Comparison of ENCODE assay signal across 9 mouse cellular contexts in the genomic region with DNA sequence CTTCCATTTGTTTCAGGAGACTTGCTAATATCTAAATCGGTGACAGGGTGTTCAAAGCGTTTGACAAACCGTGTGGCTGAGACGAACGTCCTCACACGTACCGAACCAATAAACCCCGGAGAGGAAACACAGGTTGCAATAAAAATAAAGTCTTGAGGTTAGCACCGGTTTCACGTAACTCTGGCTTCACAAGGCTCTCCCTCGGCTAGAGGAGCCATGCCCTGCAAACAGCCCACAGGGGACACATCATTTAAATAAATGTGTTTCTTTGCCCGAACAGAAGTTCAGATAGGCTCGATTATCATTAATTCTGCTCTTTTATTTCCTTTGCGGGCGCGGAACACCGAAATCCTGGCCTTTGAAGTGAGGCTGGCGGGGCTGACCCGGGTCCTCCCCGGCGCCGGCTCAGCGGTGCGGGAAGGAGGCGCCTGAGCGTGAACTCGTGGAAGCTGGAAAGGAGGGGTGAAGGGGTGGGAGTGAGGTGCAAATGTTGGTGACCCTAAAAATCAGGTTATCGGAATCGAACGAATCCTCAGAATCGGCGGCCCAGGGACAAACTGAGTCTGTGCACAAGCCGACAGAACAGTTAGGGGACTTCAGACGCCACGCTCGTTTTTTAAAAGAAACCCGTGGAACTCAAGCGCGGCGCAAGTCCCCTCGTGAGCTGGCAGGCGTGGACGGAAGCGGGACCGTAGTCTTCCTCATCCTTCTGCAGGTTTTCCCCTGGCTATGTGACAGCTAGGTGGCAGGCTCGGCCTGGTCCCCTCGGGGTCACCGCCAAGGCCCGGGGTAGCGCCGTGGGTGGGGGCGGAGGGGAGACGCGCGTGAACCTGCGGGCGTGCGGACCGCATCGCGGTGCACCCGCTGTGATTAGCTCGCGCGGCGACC. TPM values are rescaled to one million over a fixed set of nuclear protein-coding genes. Genes with fewer than 3 reads are reported as not detected.
A peak's percentile ranks its signal among the peaks of the same experiment; 100 is the strongest.
DNase-seq lines count a peak whose midpoint lies in the region; ATAC-seq and TF ChIP-seq lines count a peak whose summit lies in the region.
"Had no signal": no experiment of that assay in that cellular context is flagged by ENCODE, and none has a peak within 500 bp of the region (broad histone marks: within the 10 kb centered on the region; RNA-seq: fewer than 3 reads in every experiment).

No protein-coding gene starts in this region.

- peak; percentile 38 for TF ChIP-seq CTCF in stomach, postnatal 0 days (IDR thresholded peaks at IDR 0.05; ENCODE audit: low read depth)

- DNase-seq in adrenal gland, adult (ENCODE audit: inconsistent age in 2 of 2, low spot score in 1 of 2): peak; percentile 26 to 81
- no peak for DNase-seq in adrenal gland, postnatal 4 days (ENCODE audit: low spot score in 2 of 2)
- peak; percentile 8 to 32 for DNase-seq in spleen, adult 18-20 months
- DNase-seq in spleen, postnatal 14 days (ENCODE audit: low spot score in 2 of 2): no peak
- peak; percentile 17 to 35 for DNase-seq in gastrocnemius, postnatal 4 days (ENCODE audit: low spot score in 2 of 2)
- peak; percentile 55 for DNase-seq in kidney, adult 18-20 months
- DNase-seq in stomach, postnatal 0 days (ENCODE audit: low spot score): peak; percentile 26

- no peak overlapping the region for H3K27ac ChIP-seq in stomach, postnatal 0 days (replicated peaks)

- no peaks in the 10 kb centered on the region for H3K9me3 ChIP-seq in megakaryocyte, embryonic 14.5 days
- no peaks in the 10 kb centered on the region for H3K9me3 ChIP-seq in stomach, postnatal 0 days (ENCODE audit: control insufficient read depth, low read length)

- peaks cover 70% of the 10 kb centered on the region for H3K27me3 ChIP-seq in megakaryocyte, embryonic 14.5 days (replicated peaks)
- peaks cover 13% of the 10 kb centered on the region; the same call in 1 of the 2 replicates for H3K27me3 ChIP-seq in stomach, postnatal 0 days (ENCODE audit: control insufficient read depth, insufficient read depth, low read length)

- H3K36me3 ChIP-seq in megakaryocyte, embryonic 14.5 days (replicated peaks; ENCODE audit: low read length): no peaks in the 10 kb centered on the region
- H3K36me3 ChIP-seq in stomach, postnatal 0 days (ENCODE audit: control insufficient read depth, insufficient read depth, low read length): no peaks in the 10 kb centered on the region

- TF ChIP-seq EP300 in stomach, postnatal 0 days (optimal IDR thresholded peaks at IDR 0.05): no peak

- no peak for ATAC-seq in stomach, postnatal 0 days (ENCODE audit: low FRiP score, low TSS enrichment)

- peak overlapping the region; percentile 83 for H3K4me2 ChIP-seq in stomach, postnatal 0 days (replicated peaks; ENCODE audit: low read depth)

- peak overlapping the region; percentile 93 for H3K4me3 ChIP-seq in megakaryocyte, embryonic 14.5 days (replicated peaks)
- peak overlapping the region; percentile 53 for H3K4me3 ChIP-seq in stomach, postnatal 0 days (ENCODE audit: low read depth, low read length)

- WGBS in stomach, postnatal 0 days: 3% methylated on average over 60 of the region's 66 CpGs

- peak overlapping the region; percentile 57 for H3K9ac ChIP-seq in stomach, postnatal 0 days (ENCODE audit: low read length)

- peaks cover 22% of the 10 kb centered on the region for H3K4me1 ChIP-seq in megakaryocyte, embryonic 14.5 days
- H3K4me1 ChIP-seq in stomach, postnatal 0 days (replicated peaks; ENCODE audit: control insufficient read depth, insufficient read depth): no peaks in the 10 kb centered on the region; the same call in none of the 2 replicates

RNA-seq across cellular contexts. Expression of a gene that starts 0.5 kb away (rescaled TPM):
- total RNA-seq in adrenal gland, postnatal 4 days (2021): 10 to 100 TPM in 1 of 2 experiments, 1 to 10 TPM in 1; 3.5 to 13.1 TPM
- 1 to 10 TPM; 3.6 to 4.4 TPM for total RNA-seq in gastrocnemius, postnatal 4 days (2021)
- polyA plus RNA-seq in megakaryocyte, embryonic 14.5 days (2012; ENCODE audit: insufficient read depth, low replicate concordance): not detected in 2 replicates
- polyA plus RNA-seq in stomach, postnatal 0 days (2015; fragmentation: Nextera tagmentation; extraction: Ambion mirVana): 13.7 and 14.5 TPM in 2 replicates
- total RNA-seq: common myeloid progenitor, adult 5-6 weeks had no signal

Comparison
In these comparisons a context has a peak if more than half of its experiments do, and no peak if none do; other contexts are left out.
1. DNase-seq: peak in adrenal gland, adult (2 of 2), spleen, adult 18-20 months (2 of 2), gastrocnemius, postnatal 4 days (2 of 2), kidney, adult 18-20 months (single experiment) and stomach, postnatal 0 days (single experiment); none in adrenal gland, postnatal 4 days (0 of 2) and spleen, postnatal 14 days (0 of 2).